Mouse (Mus musculus) intestine, embryonic 16.5 days (tissue): ENCODE measurements around the gene Tesk2. TPM values are rescaled to one million over a fixed set of nuclear protein-coding genes. Genes with fewer than 3 reads are reported as not detected.

Experiments
- ATAC-seq: fragments of 200-750 bp; cut with Nextera tagmentation; 2 replicates; pipeline ENCODE4 v1.8.0; 2017; ENCODE audit warnings: moderate TSS enrichment, moderate library complexity
- H3K27ac ChIP-seq: fragments of 300-500 bp; sonication (generic); 2 replicates; pipeline ENCODE4 v1.5.1; 2014; ENCODE audit warnings: mild to moderate bottlenecking, low read length
- H3K27me3 ChIP-seq: fragments of 300-500 bp; sonication (generic); replicated peaks from 2 replicates; pipeline ENCODE4 v1.6.1; 2014; ENCODE audit warnings: low read length, control low read depth, mixed read lengths; ENCODE audit not compliant: control insufficient read depth, insufficient read depth
- H3K36me3 ChIP-seq: fragments of 300-500 bp; sonication (generic); 2 replicates; pipeline ENCODE4 v1.6.1; 2014; ENCODE audit warnings: low read length, control low read depth; ENCODE audit not compliant: control insufficient read depth, insufficient read depth
- H3K4me1 ChIP-seq: fragments of 300-500 bp; sonication (generic); 2 replicates; pipeline ENCODE4 v1.6.1; 2014; ENCODE audit warnings: low read length, control low read depth, mixed read lengths; ENCODE audit not compliant: control insufficient read depth, insufficient read depth
- H3K4me2 ChIP-seq: fragments of 300-500 bp; sonication (generic); 2 replicates; pipeline ENCODE4 v1.6.1; 2014; ENCODE audit warnings: low read depth, low read length, control low read depth
- H3K4me3 ChIP-seq: fragments of 300-500 bp; sonication (generic); 2 replicates; pipeline ENCODE4 v1.5.1; 2014; ENCODE audit warnings: mild to moderate bottlenecking, low read length
- H3K9ac ChIP-seq: fragments of 300-500 bp; sonication (generic); 2 replicates; pipeline ENCODE4 v1.6.1; 2014; ENCODE audit warnings: low read depth, low read length
- H3K9me3 ChIP-seq: fragments of 300-500 bp; sonication (generic); 2 replicates; pipeline ENCODE4 v1.6.1; 2016; ENCODE audit warnings: low read length, control low read depth; ENCODE audit not compliant: control insufficient read depth
- WGBS: fragments of 180-500 bp; shearing (Covaris S2); extraction: QIAGEN DNeasy Blood & Tissue Kit; methylation state at CpG from one replicate; pipeline ENCODE4 v1.1.7; 2014; 5-methylcytosine and 5-hydroxymethylcytosine counted together
- polyA plus RNA-seq: library from polyadenylated mRNA; unstranded; fragments of >200 nt; fragmentation: Nextera tagmentation; extraction: Ambion mirVana; gene quantifications from 2 replicates; pipeline ENCODE4 v1.2.1, GENCODE M21; 2015

Tesk2 gene
- polyA plus RNA-seq, 1 experiment from 2014 or later: 10.4 TPM

DNA sequence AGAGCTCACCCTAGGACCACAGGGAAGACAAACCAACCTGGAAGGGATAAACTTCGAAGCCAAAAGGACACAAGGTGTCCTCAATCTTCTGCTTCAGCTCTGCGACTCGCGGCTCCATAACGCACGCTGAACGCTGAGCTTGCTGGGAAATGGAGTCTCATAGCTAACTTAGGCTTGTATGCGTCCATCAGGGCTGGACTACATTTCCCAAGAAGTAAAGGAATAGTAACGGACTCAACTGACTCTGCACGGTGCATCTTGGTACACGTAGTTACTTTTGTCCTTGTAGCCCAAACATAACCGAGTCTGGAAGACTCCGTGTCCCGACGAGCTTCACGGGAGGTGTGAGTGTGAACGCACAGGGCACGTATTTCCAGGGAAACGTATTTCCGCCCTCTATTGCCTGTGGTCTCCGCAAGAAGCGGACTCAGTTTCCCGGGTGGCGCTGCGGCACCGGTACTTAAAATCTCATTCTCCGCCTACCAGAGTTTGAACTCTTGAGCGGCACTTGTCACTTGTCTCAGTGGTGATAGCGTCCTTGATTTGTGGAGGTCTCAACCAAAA lies 12.5 kb upstream of the Tesk2 start, which contains the start of the genes Mmachc and Ccdc163:
Gene Mmachc (minus strand): TSS at position 206 of the 564 bp plus-strand sequence.
Gene Ccdc163 (plus strand): TSS at position 309 of the 564 bp plus-strand sequence.
- no peak within 1 kb of the TSS for H3K27ac ChIP-seq
- no peaks in the 10 kb centered on the region for H3K36me3 ChIP-seq
- H3K9ac ChIP-seq: peak within 1 kb of the TSS; percentile 72
- H3K4me2 ChIP-seq: peak within 1 kb of the TSS; percentile 83
- peaks cover 6% of the 10 kb centered on the region; the same call in 1 of the 2 replicates for H3K4me1 ChIP-seq
- H3K4me3 ChIP-seq: peak within 1 kb of the TSS; percentile 74
- peak; percentile 100 for ATAC-seq
- 0% methylated on average over 29 of the region's 29 CpGs for WGBS
- H3K27me3 ChIP-seq: no peaks in the 10 kb centered on the region
- no peaks in the 10 kb centered on the region for H3K9me3 ChIP-seq

DNA sequence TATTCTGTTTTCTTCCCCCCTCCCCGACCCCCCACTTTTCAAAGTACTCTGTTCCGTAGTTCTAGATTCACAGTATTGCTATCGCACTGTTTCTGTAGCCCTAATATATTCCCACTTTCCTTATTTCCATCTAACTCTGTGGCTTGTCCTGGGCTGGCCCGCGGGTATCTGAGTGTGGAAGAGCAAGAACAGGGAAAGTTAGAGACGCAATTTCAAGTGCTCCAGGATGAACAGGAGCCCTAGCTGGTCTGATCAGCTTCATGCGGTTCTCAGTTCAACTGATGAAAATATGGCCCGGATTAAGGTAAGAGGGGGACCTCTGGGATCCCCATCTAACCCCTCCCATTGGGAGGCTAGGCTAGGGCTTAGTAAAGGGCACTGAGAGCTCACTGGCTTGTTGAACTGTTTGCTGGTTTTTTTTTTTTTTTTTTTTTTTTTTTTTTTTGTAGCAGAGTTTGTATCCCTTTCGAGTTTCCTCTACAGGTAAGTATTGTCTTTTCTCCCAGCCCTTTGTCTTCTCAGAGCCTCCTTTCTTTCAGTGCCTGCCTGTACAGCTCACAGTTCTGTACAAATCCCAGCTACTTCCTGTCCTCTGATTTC lies 11.9 kb upstream of the Tesk2 start:
- peak overlapping the region; percentile 83 for H3K4me2 ChIP-seq
- no peaks in the 10 kb centered on the region for H3K9me3 ChIP-seq
- ATAC-seq: peak; percentile 22; the same call in 1 of the 2 replicates
- H3K36me3 ChIP-seq: no peaks in the 10 kb centered on the region
- H3K9ac ChIP-seq: peak overlapping the region; percentile 68
- H3K4me3 ChIP-seq: peak overlapping the region; percentile 74
- no peak overlapping the region for H3K27ac ChIP-seq
- peaks cover 6% of the 10 kb centered on the region; the same call in 1 of the 2 replicates for H3K4me1 ChIP-seq
- H3K27me3 ChIP-seq: no peaks in the 10 kb centered on the region
- 4% methylated on average over 9 of the region's 9 CpGs for WGBS

- no peak overlapping the region for H3K4me2 ChIP-seq
- no peak overlapping the region for H3K27ac ChIP-seq
- no peak overlapping the region for H3K9ac ChIP-seq
- no peak overlapping the region for H3K4me3 ChIP-seq
- no peak for ATAC-seq
- no peaks in the 10 kb centered on the region for H3K36me3 ChIP-seq
- peaks cover 6% of the 10 kb centered on the region; the same call in 1 of the 2 replicates for H3K4me1 ChIP-seq
- no peaks in the 10 kb centered on the region for H3K27me3 ChIP-seq
- WGBS: 91% methylated on average over 2 of the region's 2 CpGs
- no peaks in the 10 kb centered on the region for H3K9me3 ChIP-seq
Measured at GRCm38 (mm10) chr4:116710154-116710553, 10.6 kb upstream of the Tesk2 start.

- Histone ChIP-seq H3K9ac (no peak overlapping the region), H3K4me3 (no peak overlapping the region), H3K27me3 (no peaks in the 10 kb centered on the region), H3K36me3 (no peaks in the 10 kb centered on the region), H3K4me1 (peaks cover 4% of the 10 kb centered on the region; the same call in 1 of the 2 replicates), H3K9me3 (no peaks in the 10 kb centered on the region), H3K4me2 (no peak overlapping the region), H3K27ac (no peak overlapping the region)
- ATAC-seq: no peak
- 78% methylated on average over 1 of the region's 1 CpGs for WGBS
Measured at GRCm38 (mm10) chr4:116712536-116712935, 8.2 kb upstream of the Tesk2 start.

- no peak overlapping the region for H3K27ac ChIP-seq
- H3K4me3 ChIP-seq: no peak overlapping the region
- H3K36me3 ChIP-seq: no peaks in the 10 kb centered on the region
- no peak overlapping the region for H3K4me2 ChIP-seq
- no peak overlapping the region for H3K9ac ChIP-seq
- no peak for ATAC-seq
- H3K4me1 ChIP-seq: peaks cover 6% of the 10 kb centered on the region; the same call in 1 of the 2 replicates
- H3K27me3 ChIP-seq: no peaks in the 10 kb centered on the region
- WGBS: 20% methylated on average over 3 of the region's 3 CpGs
- no peaks in the 10 kb centered on the region for H3K9me3 ChIP-seq
Measured at GRCm38 (mm10) chr4:116719396-116719795, 1.4 kb upstream of the Tesk2 start.

DNA sequence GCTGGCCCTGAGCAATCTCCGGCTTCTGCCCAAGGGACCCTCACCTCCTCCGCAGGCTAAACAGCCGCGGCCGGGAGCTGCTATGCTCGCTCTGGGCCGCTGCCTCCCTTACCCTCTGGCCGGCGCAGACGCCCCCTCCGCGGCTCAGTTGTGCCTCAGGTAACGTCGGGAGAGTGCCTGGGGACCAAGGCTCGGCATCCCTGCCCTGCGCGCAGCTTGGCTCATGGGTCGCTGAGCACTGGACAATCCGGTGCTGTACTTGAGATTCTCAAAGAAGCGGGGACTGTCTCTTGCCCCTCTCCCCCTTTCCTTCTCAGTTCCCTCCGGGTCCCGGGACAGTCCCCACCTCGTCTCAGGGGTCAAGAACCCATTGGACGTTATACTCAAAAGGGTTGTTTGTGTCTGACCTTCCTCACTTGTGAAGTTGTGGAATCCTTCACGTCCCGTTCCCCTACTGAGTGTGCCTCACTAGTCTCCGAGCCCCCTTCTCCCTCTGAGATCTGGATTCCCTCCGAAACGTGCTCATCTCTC lies 415 bp downstream of the Tesk2 start:
- H3K4me2 ChIP-seq: peak overlapping the region; percentile 80
- H3K4me3 ChIP-seq: peak overlapping the region; percentile 93
- H3K9ac ChIP-seq: peak overlapping the region; percentile 90
- no peaks in the 10 kb centered on the region for H3K36me3 ChIP-seq
- under 1% methylated on average over 22 of the region's 29 CpGs for WGBS
- ATAC-seq: peak; percentile 72; the same call in 1 of the 2 replicates
- no peaks in the 10 kb centered on the region for H3K27me3 ChIP-seq
- peak overlapping the region; percentile 89 for H3K27ac ChIP-seq
- H3K9me3 ChIP-seq: no peaks in the 10 kb centered on the region
- H3K4me1 ChIP-seq: peaks cover 8% of the 10 kb centered on the region

- Histone ChIP-seq H3K4me1 (peaks cover 11% of the 10 kb centered on the region), H3K27ac (no peak overlapping the region), H3K27me3 (no peaks in the 10 kb centered on the region), H3K4me2 (peak overlapping the region; percentile 80), H3K9ac (no peak overlapping the region), H3K36me3 (no peaks in the 10 kb centered on the region), H3K9me3 (no peaks in the 10 kb centered on the region), H3K4me3 (no peak overlapping the region; the same call in 1 of the 2 replicates)
- ATAC-seq: no peak
- WGBS: 57% methylated on average over 7 of the region's 7 CpGs
Measured at GRCm38 (mm10) chr4:116722230-116722629, 1.5 kb downstream of the Tesk2 start.

GRCm38 (mm10) chr4:116725444-116725843 lies 4.7 kb downstream of the Tesk2 start:
- Histone ChIP-seq H3K4me3 (no peak overlapping the region), H3K4me2 (no peak overlapping the region), H3K27me3 (no peaks in the 10 kb centered on the region), H3K9ac (no peak overlapping the region), H3K9me3 (no peaks in the 10 kb centered on the region), H3K4me1 (peaks cover 11% of the 10 kb centered on the region), H3K36me3 (no peaks in the 10 kb centered on the region), H3K27ac (0 out of 2 replicates have a peak overlapping the region, but pooled peaks have one; percentile 10)
- no peak for ATAC-seq
- 77% methylated on average over 5 of the region's 5 CpGs for WGBS

- no peaks in the 10 kb centered on the region for H3K9me3 ChIP-seq
- H3K36me3 ChIP-seq: no peaks in the 10 kb centered on the region
- H3K4me2 ChIP-seq: no peak overlapping the region
- no peaks in the 10 kb centered on the region for H3K27me3 ChIP-seq
- H3K4me1 ChIP-seq: peaks cover 14% of the 10 kb centered on the region
- no peak for ATAC-seq
- H3K27ac ChIP-seq: peak overlapping the region; percentile 62; the same call in 1 of the 2 replicates
- H3K9ac ChIP-seq: no peak overlapping the region
- 49% methylated on average over 3 of the region's 3 CpGs for WGBS
- H3K4me3 ChIP-seq: no peak overlapping the region
Measured at GRCm38 (mm10) chr4:116727401-116727800, 6.7 kb downstream of the Tesk2 start.
